Mouse (Mus musculus) bone marrow, adult 2 months (tissue): ENCODE measurements at regions not wholly inside any gene's neighbourhood (a gene's known extent, or its start where the extent isn't known, plus 50 kb on each side); places are given as distances from the start of the nearest gene placed in this dataset.

Experiments
- CTCF ChIP-seq: fragments of 200-500 bp; IDR thresholded peaks from 2 replicates; pipeline ENCODE4 v1.5.1; 2011; ENCODE audit warnings: low read length, control low read depth; ENCODE audit not compliant: control insufficient read depth, insufficient read depth
- POLR2A ChIP-seq: fragments of 200-500 bp; IDR thresholded peaks from 2 replicates; pipeline ENCODE4 v1.6.1; 2011; ENCODE audit warnings: low read depth, mild to moderate bottlenecking, control low read depth, low read length, borderline replicate concordance; ENCODE audit not compliant: control insufficient read depth

GRCm38 (mm10) chr8:117966556-117966955 is 164.8 kb upstream of the Mphosph6 start:
- TF ChIP-seq CTCF (no peak), POLR2A (no peak)
